Mouse (Mus musculus): Measurements from ENCODE around the gene St8sia6.

- no peak for TF ChIP-seq CTCF (IDR thresholded peaks at IDR 0.05; ENCODE audit: insufficient read depth, low read depth, low read length)
- TF ChIP-seq POLR2A (IDR thresholded peaks at IDR 0.05; ENCODE audit: insufficient read depth, low read depth, low read length) = no peak
Observed at GRCm38 (mm10) chr2:13718628-13719185, 75.2 kb downstream of the St8sia6 start.
